ENCODE assay signal across 26 mouse cellular contexts in the genomic region with DNA sequence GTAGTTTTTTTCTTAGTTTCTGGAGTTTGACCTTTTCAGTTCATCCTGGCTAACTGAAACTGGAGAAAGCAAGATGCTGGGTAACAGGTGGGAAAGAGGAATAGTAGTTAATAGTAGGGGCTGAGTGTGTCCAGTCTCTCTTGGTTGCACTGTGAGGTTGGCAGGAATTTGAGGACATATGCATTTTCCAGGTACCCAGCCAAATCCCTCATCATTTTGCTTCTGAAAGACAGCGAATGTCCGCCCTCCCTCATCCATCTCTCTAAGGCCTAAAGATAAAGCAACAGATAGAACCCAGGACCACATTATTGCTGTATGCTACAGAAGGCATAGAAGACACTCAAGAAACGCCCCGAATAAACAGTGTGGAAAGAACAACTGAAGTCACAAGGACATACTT. TPM values are rescaled to one million over a fixed set of nuclear protein-coding genes. Genes with fewer than 3 reads are reported as not detected.
"Had no signal": no experiment of that assay in that cellular context is flagged by ENCODE, and none has a peak within 500 bp of the region (broad histone marks: within the 10 kb centered on the region; RNA-seq: fewer than 3 reads in every experiment).

No protein-coding gene starts in this region.

- H3K4me3 ChIP-seq: layer of hippocampus, adult 2 months; limb, embryonic 10.5 days; limb, embryonic 13.5 days; liver, embryonic 12.5 days; liver, embryonic 15.5 days; lung, embryonic 15.5 days; megakaryocyte, embryonic 14.5 days; midbrain, embryonic 10.5 days; midbrain, embryonic 13.5 days; myocyte; neural tube, embryonic 13.5 days; stomach, embryonic 15.5 days had no signal

- H3K9me3 ChIP-seq: limb, embryonic 10.5 days; limb, embryonic 13.5 days; liver, embryonic 12.5 days; liver, embryonic 15.5 days; lung, embryonic 15.5 days; megakaryocyte, embryonic 14.5 days; midbrain, embryonic 10.5 days; midbrain, embryonic 13.5 days; neural tube, embryonic 13.5 days; stomach, embryonic 15.5 days had no signal

- H3K36me3 ChIP-seq: limb, embryonic 10.5 days; limb, embryonic 13.5 days; liver, embryonic 12.5 days; liver, embryonic 15.5 days; lung, embryonic 15.5 days; midbrain, embryonic 10.5 days; midbrain, embryonic 13.5 days; neural tube, embryonic 13.5 days; stomach, embryonic 15.5 days had no signal

- ATAC-seq: liver, embryonic 12.5 days; midbrain, embryonic 13.5 days; midbrain, embryonic 16.5 days had no signal

- H3K9ac ChIP-seq: limb, embryonic 13.5 days; liver, embryonic 12.5 days; liver, embryonic 15.5 days; lung, embryonic 15.5 days; midbrain, embryonic 13.5 days; neural tube, embryonic 13.5 days; stomach, embryonic 15.5 days had no signal

- H3K4me2 ChIP-seq: limb, embryonic 13.5 days; liver, embryonic 12.5 days; liver, embryonic 15.5 days; lung, embryonic 15.5 days; midbrain, embryonic 13.5 days; neural tube, embryonic 13.5 days; stomach, embryonic 15.5 days had no signal

- H3K27ac ChIP-seq: kidney, postnatal 0 days; layer of hippocampus, adult 2 months; limb, embryonic 10.5 days; limb, embryonic 13.5 days; liver, embryonic 12.5 days; liver, embryonic 15.5 days; lung, embryonic 15.5 days; midbrain, embryonic 10.5 days; midbrain, embryonic 13.5 days; neural tube, embryonic 13.5 days; stomach, embryonic 15.5 days had no signal

- DNase-seq: kidney, postnatal 25 days; layer of hippocampus, adult 9-11 months; liver; lung, adult 18-20 months; lung, postnatal 10 days; lung, postnatal 36 days; retina, postnatal 1 day; right cerebral cortex, postnatal 25 days; spleen, adult 18-20 months; thymus, postnatal 25 days had no signal

- H3K27me3 ChIP-seq: limb, embryonic 13.5 days; liver, embryonic 12.5 days; liver, embryonic 15.5 days; lung, embryonic 15.5 days; megakaryocyte, embryonic 14.5 days; midbrain, embryonic 13.5 days; neural tube, embryonic 13.5 days; stomach, embryonic 15.5 days had no signal

- H3K4me1 ChIP-seq: limb, embryonic 10.5 days; limb, embryonic 13.5 days; liver, embryonic 12.5 days; liver, embryonic 15.5 days; megakaryocyte, embryonic 14.5 days; midbrain, embryonic 10.5 days; midbrain, embryonic 13.5 days; neural tube, embryonic 13.5 days had no signal

RNA-seq across cellular contexts. Expression of a gene that starts 10.8 kb away (rescaled TPM):
- total RNA-seq: monocyte, adult 5-6 weeks; neutrophil, adult 5-6 weeks had no signal
